ENCODE assay signal across 8 mouse cellular contexts in genomic region chr9:42688143-42688542, GRCm38 (mm10).
DNase-seq lines count a peak whose midpoint lies in the region.

No protein-coding gene starts in this region.

- DNase-seq in heart, adult 8-10 months (ENCODE audit: low spot score): peak; percentile 4
- DNase-seq in heart, postnatal 25 days (ENCODE audit: low spot score): no peak
- DNase-seq in WW6 (ENCODE audit: low read depth, low spot score): peak; percentile 29
- DNase-seq in cerebellum, postnatal 36 days: peak; percentile 49 to 57
- DNase-seq in heart, postnatal 4 days: peak; percentile 68
- peak; percentile 67 for DNase-seq in left cerebral cortex, postnatal 4 days
- DNase-seq in retina, adult 2 months (ENCODE audit: low read depth, low spot score): peak; percentile 13
- DNase-seq in urinary bladder, adult 18-20 months (ENCODE audit: low spot score in 2 of 2): peak; percentile 15 to 54

- intact Hi-C loops in heart, postnatal 25 days (cut with DNase I): loop anchor here (1.0 kb wide), 1 partner anchor 256 kb away; the partner anchor contains the start of gene Grik4
- intact Hi-C loops in left cerebral cortex, postnatal 4 days (cut with DNase I): no loop called here
